Mouse (Mus musculus) layer of hippocampus, postnatal 25 days (tissue): Measurements from ENCODE around the gene Mkks. TPM values are rescaled to one million over a fixed set of nuclear protein-coding genes. Genes with fewer than 3 reads are reported as not detected.

Experiments used
- DNase-seq, 2 experiments: peaks; one replicate each; pipeline ENCODE4 v3.0.0; 2022; ENCODE audit warnings: mixed read lengths in 2 of 2, low spot score in 1 of 2; ENCODE audit errors: extremely low spot score in 1 of 2
- total RNA-seq, 2 experiments: library from RNA; stranded (reverse); gene quantifications; 2 replicates each; pipeline ENCODE4 v1.2.3; 2021

Gene Mkks
- total RNA-seq, 2 experiments from 2014 or later: 21.1 to 30.6 TPM

DNA sequence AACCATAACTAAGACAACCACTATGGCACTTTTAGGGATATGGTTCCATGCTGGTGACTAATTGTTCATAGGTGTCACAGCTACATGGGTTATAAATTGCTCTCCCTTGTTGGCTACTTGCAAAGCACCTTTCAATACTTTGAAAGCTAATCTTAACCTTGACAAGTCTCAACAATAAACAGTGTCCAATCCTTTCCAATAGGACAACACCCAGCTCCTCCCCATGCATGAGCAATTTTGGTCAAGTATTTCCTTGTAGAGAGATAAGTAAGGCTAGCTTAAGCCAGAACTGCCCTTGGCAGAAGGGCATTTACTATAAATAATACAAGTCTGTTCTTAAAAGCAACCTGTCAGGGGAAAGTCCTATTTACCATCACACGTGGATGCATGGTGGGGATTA is 53.2 kb downstream of the Mkks start:
- no peak for DNase-seq

DNA sequence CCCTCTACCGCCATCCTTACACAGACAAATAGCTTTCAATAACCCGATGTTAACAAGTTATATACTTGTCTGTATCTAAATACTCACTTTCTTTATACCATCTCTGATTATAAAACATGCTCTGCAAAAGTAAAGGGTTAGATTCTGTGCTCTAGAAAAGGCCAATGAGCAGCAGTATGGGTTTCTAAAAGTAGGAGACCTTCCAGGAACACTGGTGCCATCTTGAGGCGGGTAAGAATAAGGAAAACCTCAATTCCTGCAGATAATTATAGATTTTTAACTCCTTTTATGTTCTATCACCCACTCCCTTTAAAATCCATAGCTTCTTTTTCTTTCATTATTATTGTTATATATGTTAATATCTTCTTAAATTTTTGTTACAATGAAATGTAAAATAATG is 55.3 kb downstream of the Mkks start:
- DNase-seq: peak in 1 of 2 experiments; percentile 20

DNA sequence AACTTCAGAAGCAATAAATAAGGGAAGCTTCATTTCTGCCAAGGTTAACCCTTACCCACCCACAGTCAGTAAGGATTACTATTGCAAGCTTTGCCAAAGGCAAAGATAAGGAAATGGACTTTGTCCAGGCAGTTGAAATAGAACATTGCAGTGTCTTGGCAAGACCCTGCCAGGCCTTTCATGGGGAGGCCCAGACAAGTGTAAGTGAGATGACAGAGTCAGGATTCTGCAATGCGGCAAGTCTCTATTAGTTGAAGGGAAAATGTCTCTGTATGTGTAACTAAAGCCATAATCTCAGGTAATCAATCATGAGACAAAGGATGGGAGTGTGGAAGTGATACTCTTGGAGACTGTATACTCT is 56.5 kb downstream of the Mkks start:
- DNase-seq: no peak

DNA sequence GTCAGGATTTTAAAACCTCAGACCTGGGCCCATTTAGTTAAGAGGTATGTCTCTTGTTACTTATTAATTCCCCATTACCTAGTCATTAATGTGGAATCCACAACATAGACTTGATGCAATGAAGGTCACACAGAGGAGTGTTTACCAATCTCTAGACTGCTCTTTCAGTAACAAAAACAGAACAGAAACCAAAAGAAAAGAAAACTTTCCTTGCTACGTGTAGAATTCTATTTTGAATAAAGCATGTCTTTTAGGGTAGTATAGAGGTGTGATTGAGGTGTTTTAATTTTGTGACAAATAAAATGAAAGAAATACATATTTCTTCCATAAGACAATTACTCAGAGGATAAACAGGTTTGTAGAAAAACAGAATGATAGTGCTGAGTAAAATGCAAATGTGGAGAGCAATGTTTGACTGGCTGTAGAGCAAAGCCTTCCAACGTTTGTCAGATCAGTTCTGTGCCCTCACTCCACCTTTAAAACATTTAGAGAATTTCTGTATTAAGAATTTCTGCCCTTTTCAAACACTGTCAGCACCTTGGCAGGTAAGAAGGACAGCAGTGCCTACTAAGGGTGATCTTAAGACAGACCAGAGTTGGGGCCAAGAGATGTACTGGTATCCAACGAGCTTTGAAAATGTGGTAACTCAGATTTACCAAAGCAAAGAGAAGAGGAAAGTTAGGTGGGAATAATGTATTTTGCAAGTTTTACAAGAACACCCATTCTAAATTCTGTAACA is 57.0 kb downstream of the Mkks start:
- DNase-seq: no peak

DNA sequence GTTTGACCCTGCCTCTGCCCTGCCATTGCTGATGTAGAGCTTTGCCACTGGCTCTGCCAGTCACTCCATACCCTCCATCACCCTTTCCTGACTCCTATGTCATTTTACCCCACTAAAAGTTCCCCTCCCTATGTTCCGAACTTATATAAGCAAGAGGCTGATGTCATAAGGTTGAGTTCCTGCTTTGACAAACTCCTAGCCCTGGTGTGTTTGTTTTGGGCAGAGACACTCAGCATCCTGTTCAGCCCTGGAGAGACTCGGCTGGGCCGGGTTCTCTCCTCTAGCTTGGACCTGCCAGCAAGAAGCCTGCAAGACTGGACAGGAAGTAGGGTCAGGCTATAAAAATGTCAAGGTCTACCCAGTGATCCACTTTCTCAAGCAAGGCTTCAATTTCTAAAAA is 58.3 kb downstream of the Mkks start:
- no peak for DNase-seq

DNA sequence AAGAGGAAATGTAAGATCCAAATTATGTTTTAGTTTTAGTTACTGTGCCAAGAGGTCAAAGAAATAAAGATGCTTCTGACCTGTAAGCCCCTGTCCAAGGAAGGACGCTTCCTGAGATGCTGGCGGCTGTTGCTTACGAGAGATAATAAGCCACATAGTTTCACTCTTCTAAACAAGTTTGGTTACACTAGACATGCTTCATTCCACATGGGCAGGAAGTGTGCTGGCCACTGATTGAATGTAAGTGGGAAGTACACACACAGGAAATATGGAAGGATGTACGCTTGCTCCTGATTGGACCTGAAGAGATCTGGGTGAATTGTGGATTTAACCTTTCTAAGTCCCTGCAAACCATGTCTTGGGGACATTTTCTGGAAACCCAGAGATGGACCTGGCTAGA is 63.6 kb downstream of the Mkks start:
- no peak for DNase-seq

Other genes with a start within 250 kb of the Mkks start
- 1,000 to 10,000 TPM; 1,881 to 1,910 TPM for gene Snap25, start 177.9 kb downstream of the Mkks start, total RNA-seq
- 10 to 100 TPM; 22.1 to 27.3 TPM for gene AL731706.2, start 5.7 kb downstream of the Mkks start, total RNA-seq
- gene Slx4ip, start 171 bp downstream of the Mkks start, total RNA-seq: 1 to 10 TPM; 6.7 to 8.1 TPM
- gene AL731706.1, start within 50 bp of the Mkks start, total RNA-seq: 10 to 100 TPM; 11.0 to 22.4 TPM
- gene Jag1, start 225.3 kb upstream of the Mkks start, total RNA-seq: 10 to 100 TPM in 1 of 2 experiments, 1 to 10 TPM in 1; 8.3 to 11.3 TPM